ENCODE assay signal across 9 mouse cellular contexts in the genomic region with DNA sequence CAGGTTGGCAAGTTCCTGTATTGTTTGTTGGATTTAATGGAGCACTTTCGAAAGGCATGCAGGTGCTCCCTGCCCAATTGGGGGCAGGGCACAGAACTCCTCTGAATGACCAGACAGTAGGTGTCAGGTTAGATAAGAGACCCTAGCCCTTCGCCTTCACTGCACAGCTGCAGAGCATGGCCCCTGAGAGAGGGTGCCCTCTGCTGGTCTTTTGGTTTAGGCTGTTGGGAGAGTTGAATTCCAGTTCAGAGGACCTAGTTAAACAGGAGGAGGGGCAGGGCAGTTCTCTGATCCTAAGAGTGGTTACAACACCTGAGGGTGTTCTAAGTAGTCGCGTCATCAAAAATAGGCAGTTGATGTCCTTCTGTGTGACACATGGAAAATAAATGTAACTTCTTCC. TPM values are rescaled to one million over a fixed set of nuclear protein-coding genes. Genes with fewer than 3 reads are reported as not detected.
DNase-seq lines count a peak whose midpoint lies in the region; ATAC-seq and TF ChIP-seq lines count a peak whose summit lies in the region.
"Had no signal": no experiment of that assay in that cellular context is flagged by ENCODE, and none has a peak within 500 bp of the region (broad histone marks: within the 10 kb centered on the region; RNA-seq: fewer than 3 reads in every experiment).

No protein-coding gene starts in this region.

- TF ChIP-seq CTCF in G1E (IDR thresholded peaks at IDR 0.05; ENCODE audit: low read depth, low read length): no peak; the same call in 1 of the 2 replicates

- H3K9me3 ChIP-seq in hindbrain, embryonic 10.5 days: peaks cover 15% of the 10 kb centered on the region
- H3K9me3 ChIP-seq in hindbrain, embryonic 13.5 days: no peaks in the 10 kb centered on the region
- peaks cover 36% of the 10 kb centered on the region for H3K9me3 ChIP-seq in G1E (replicated peaks)
- H3K9me3 ChIP-seq in heart, embryonic 11.5 days (replicated peaks; ENCODE audit: control insufficient read depth, low read length): peaks cover 4% of the 10 kb centered on the region
- H3K9me3 ChIP-seq in midbrain, embryonic 15.5 days: no peaks in the 10 kb centered on the region

- DNase-seq in hindbrain, embryonic 10.5 days (ENCODE audit: low spot score): peak; percentile 72
- peak; percentile 75 for DNase-seq in G1E (ENCODE audit: low spot score)
- peak; percentile 45 to 52 for DNase-seq in cerebellum, postnatal 36 days
- DNase-seq in layer of hippocampus, adult 9-10 months (ENCODE audit: low spot score): peak; percentile 13
- peak; percentile 86 for DNase-seq in thymus, postnatal 4 days

- H3K27ac ChIP-seq in hindbrain, embryonic 10.5 days: peak overlapping the region; percentile 54; the same call in 1 of the 2 replicates
- no peak overlapping the region for H3K27ac ChIP-seq in hindbrain, embryonic 13.5 days
- H3K27ac ChIP-seq in heart, embryonic 11.5 days (ENCODE audit: low read depth, low read length): no peak overlapping the region
- H3K27ac ChIP-seq in midbrain, embryonic 15.5 days: peak overlapping the region; percentile 60; the same call in 1 of the 2 replicates

- no peaks in the 10 kb centered on the region for H3K36me3 ChIP-seq in hindbrain, embryonic 10.5 days
- no peaks in the 10 kb centered on the region for H3K36me3 ChIP-seq in hindbrain, embryonic 13.5 days
- H3K36me3 ChIP-seq in G1E (replicated peaks): peaks cover 4% of the 10 kb centered on the region
- H3K36me3 ChIP-seq in heart, embryonic 11.5 days (ENCODE audit: control insufficient read depth, insufficient read depth, low read length): no peaks in the 10 kb centered on the region
- no peaks in the 10 kb centered on the region for H3K36me3 ChIP-seq in midbrain, embryonic 15.5 days (replicated peaks)

- H3K4me2 ChIP-seq in hindbrain, embryonic 13.5 days: no peak overlapping the region
- H3K4me2 ChIP-seq in heart, embryonic 11.5 days: no peak overlapping the region
- no peak overlapping the region for H3K4me2 ChIP-seq in midbrain, embryonic 15.5 days

- peaks cover 49% of the 10 kb centered on the region for H3K27me3 ChIP-seq in hindbrain, embryonic 10.5 days (ENCODE audit: insufficient read depth, poor library complexity, severe bottlenecking)
- peaks cover 48% of the 10 kb centered on the region for H3K27me3 ChIP-seq in hindbrain, embryonic 13.5 days
- H3K27me3 ChIP-seq in G1E (ENCODE audit: insufficient read depth, low read length): peaks cover 44% of the 10 kb centered on the region
- peaks cover 49% of the 10 kb centered on the region for H3K27me3 ChIP-seq in heart, embryonic 11.5 days (ENCODE audit: control insufficient read depth, insufficient read depth, low read length)
- peaks cover 38% of the 10 kb centered on the region for H3K27me3 ChIP-seq in midbrain, embryonic 15.5 days (replicated peaks)

- 24% methylated on average over 4 of the region's 4 CpGs for WGBS in hindbrain, embryonic 10.5 days
- WGBS in hindbrain, embryonic 13.5 days: 23% methylated on average over 4 of the region's 4 CpGs
- WGBS in heart, embryonic 11.5 days (ENCODE audit: insufficient replicate concordance): 13% methylated on average over 4 of the region's 4 CpGs
- WGBS in midbrain, embryonic 15.5 days: 23% methylated on average over 4 of the region's 4 CpGs

- peaks cover 40% of the 10 kb centered on the region for H3K4me1 ChIP-seq in hindbrain, embryonic 10.5 days (replicated peaks)
- peaks cover 25% of the 10 kb centered on the region for H3K4me1 ChIP-seq in hindbrain, embryonic 13.5 days (replicated peaks)
- peaks cover 26% of the 10 kb centered on the region for H3K4me1 ChIP-seq in G1E (ENCODE audit: insufficient read depth, low read depth, low read length)
- peaks cover 26% of the 10 kb centered on the region for H3K4me1 ChIP-seq in heart, embryonic 11.5 days (ENCODE audit: control insufficient read depth, insufficient read depth, low read length)
- H3K4me1 ChIP-seq in midbrain, embryonic 15.5 days: peaks cover 22% of the 10 kb centered on the region

- H3K4me3 ChIP-seq in hindbrain, embryonic 10.5 days: no peak overlapping the region
- H3K4me3 ChIP-seq in hindbrain, embryonic 13.5 days: no peak overlapping the region
- H3K4me3 ChIP-seq in G1E (ENCODE audit: low read depth, low read length): no peak overlapping the region; the same call in 1 of the 2 replicates
- H3K4me3 ChIP-seq in heart, embryonic 11.5 days (ENCODE audit: low read depth, low read length): no peak overlapping the region
- no peak overlapping the region for H3K4me3 ChIP-seq in midbrain, embryonic 15.5 days

- no peak overlapping the region for H3K9ac ChIP-seq in hindbrain, embryonic 13.5 days
- peak overlapping the region; percentile 16; the same call in 1 of the 2 replicates for H3K9ac ChIP-seq in heart, embryonic 11.5 days (ENCODE audit: low read depth, low read length)
- no peak overlapping the region for H3K9ac ChIP-seq in midbrain, embryonic 15.5 days

- no peak for ATAC-seq in hindbrain, embryonic 13.5 days (ENCODE audit: low FRiP score)
- no peak for ATAC-seq in G1E (ENCODE audit: extremely low read depth, insufficient number of reproducible peaks, low FRiP score, poor library complexity, severe bottlenecking)
- ATAC-seq in heart, embryonic 11.5 days (replicated peaks; ENCODE audit: insufficient number of reproducible peaks, low FRiP score, low TSS enrichment): no peak
- ATAC-seq in midbrain, embryonic 15.5 days (replicated peaks): no peak

RNA-seq across cellular contexts. Expression of gene Evpl, which starts 18.0 kb away (rescaled TPM):
- 0.35 and 0.76 TPM in 2 replicates for polyA plus RNA-seq in hindbrain, embryonic 10.5 days (2016; fragmentation: Nextera tagmentation; extraction: Ambion mirVana)
- 0.35 and 0.43 TPM in 2 replicates for polyA plus RNA-seq in hindbrain, embryonic 13.5 days (2015; fragmentation: Nextera tagmentation; extraction: Ambion mirVana)
- not detected in 2 replicates for total RNA-seq in G1E (2014; fragmentation: Nextera tagmentation)
- 0.05 TPM in 1 of 2 replicates, not detected in the other for total RNA-seq in G1E (2017)
- 0.01 TPM in 2 replicates for polyA plus RNA-seq in G1E (2012)
- 0.26 and 0.31 TPM in 2 replicates for polyA plus RNA-seq in heart, embryonic 11.5 days (2014; fragmentation: Nextera tagmentation; extraction: Ambion mirVana)
- 0.84 and 0.96 TPM in 2 replicates for polyA plus RNA-seq in midbrain, embryonic 15.5 days (2015; fragmentation: Nextera tagmentation; extraction: Ambion mirVana)
- polyA plus RNA-seq: macrophage had no signal

RNA-seq across cellular contexts. Expression of gene Acox1, which starts 21.0 kb away (rescaled TPM):
- 21.8 TPM in 2 replicates for polyA plus RNA-seq in hindbrain, embryonic 10.5 days (2016; fragmentation: Nextera tagmentation; extraction: Ambion mirVana)
- polyA plus RNA-seq in hindbrain, embryonic 13.5 days (2015; fragmentation: Nextera tagmentation; extraction: Ambion mirVana): 53.2 and 54.6 TPM in 2 replicates
- total RNA-seq in G1E (2014; fragmentation: Nextera tagmentation): 34.0 and 35.6 TPM in 2 replicates
- total RNA-seq in G1E (2017): 51.2 and 55.8 TPM in 2 replicates
- polyA plus RNA-seq in G1E (2012): 2.5 and 2.8 TPM in 2 replicates
- polyA plus RNA-seq in heart, embryonic 11.5 days (2014; fragmentation: Nextera tagmentation; extraction: Ambion mirVana): 29.3 and 32.3 TPM in 2 replicates
- 63.0 and 64.0 TPM in 2 replicates for polyA plus RNA-seq in midbrain, embryonic 15.5 days (2015; fragmentation: Nextera tagmentation; extraction: Ambion mirVana)

RNA-seq across cellular contexts. Expression of gene Ten1, which starts 21.2 kb away (rescaled TPM):
- 68.5 and 78.9 TPM in 2 replicates for polyA plus RNA-seq in hindbrain, embryonic 10.5 days (2016; fragmentation: Nextera tagmentation; extraction: Ambion mirVana)
- polyA plus RNA-seq in hindbrain, embryonic 13.5 days (2015; fragmentation: Nextera tagmentation; extraction: Ambion mirVana): 87.7 and 91.7 TPM in 2 replicates
- 17.8 and 23.1 TPM in 2 replicates for total RNA-seq in G1E (2014; fragmentation: Nextera tagmentation)
- 47.6 and 47.8 TPM in 2 replicates for total RNA-seq in G1E (2017)
- 95.8 and 99.2 TPM in 2 replicates for polyA plus RNA-seq in G1E (2012)
- 74.0 and 76.4 TPM in 2 replicates for polyA plus RNA-seq in heart, embryonic 11.5 days (2014; fragmentation: Nextera tagmentation; extraction: Ambion mirVana)
- 86.7 and 92.5 TPM in 2 replicates for polyA plus RNA-seq in midbrain, embryonic 15.5 days (2015; fragmentation: Nextera tagmentation; extraction: Ambion mirVana)

RNA-seq across cellular contexts. Expression of gene Fbf1, which starts 51.9 kb away (rescaled TPM):
- 59.2 and 62.8 TPM in 2 replicates for polyA plus RNA-seq in hindbrain, embryonic 10.5 days (2016; fragmentation: Nextera tagmentation; extraction: Ambion mirVana)
- 64.4 and 69.5 TPM in 2 replicates for polyA plus RNA-seq in hindbrain, embryonic 13.5 days (2015; fragmentation: Nextera tagmentation; extraction: Ambion mirVana)
- total RNA-seq in G1E (2014; fragmentation: Nextera tagmentation): 42.2 and 50.9 TPM in 2 replicates
- 25.0 and 35.9 TPM in 2 replicates for total RNA-seq in G1E (2017)
- 23.6 and 26.4 TPM in 2 replicates for polyA plus RNA-seq in G1E (2012)
- 20.3 and 20.6 TPM in 2 replicates for polyA plus RNA-seq in heart, embryonic 11.5 days (2014; fragmentation: Nextera tagmentation; extraction: Ambion mirVana)
- polyA plus RNA-seq in midbrain, embryonic 15.5 days (2015; fragmentation: Nextera tagmentation; extraction: Ambion mirVana): 69.2 and 78.4 TPM in 2 replicates

RNA-seq across cellular contexts. Expression of gene Srp68, which starts 54.1 kb away (rescaled TPM):
- 96.2 and 100 TPM in 2 replicates for polyA plus RNA-seq in hindbrain, embryonic 10.5 days (2016; fragmentation: Nextera tagmentation; extraction: Ambion mirVana)
- polyA plus RNA-seq in hindbrain, embryonic 13.5 days (2015; fragmentation: Nextera tagmentation; extraction: Ambion mirVana): 63.7 and 64.4 TPM in 2 replicates
- total RNA-seq in G1E (2014; fragmentation: Nextera tagmentation) (78.0 and 79.1 TPM in 2 replicates), G1E (2017) (25.2 and 35.1 TPM in 2 replicates)
- polyA plus RNA-seq in G1E (2012): 49.3 and 52.1 TPM in 2 replicates
- polyA plus RNA-seq in heart, embryonic 11.5 days (2014; fragmentation: Nextera tagmentation; extraction: Ambion mirVana): 61.5 and 61.9 TPM in 2 replicates
- 62.4 and 63.5 TPM in 2 replicates for polyA plus RNA-seq in midbrain, embryonic 15.5 days (2015; fragmentation: Nextera tagmentation; extraction: Ambion mirVana)

Comparison
In these comparisons a context has a peak if more than half of its experiments do, and no peak if none do; other contexts are left out.
1. H3K27ac ChIP-seq: peak in hindbrain, embryonic 10.5 days (single experiment) and midbrain, embryonic 15.5 days (single experiment); none in hindbrain, embryonic 13.5 days (single experiment) and heart, embryonic 11.5 days (single experiment).
2. DNase-seq: peak in every context shown above with its lines; median percentile 86 in thymus, postnatal 4 days; 75 in G1E; 72 in hindbrain, embryonic 10.5 days; 48 in cerebellum, postnatal 36 days; 13 in layer of hippocampus, adult 9-10 months.